Mouse (Mus musculus): ENCODE measurements at regions not wholly inside any gene's neighbourhood (a gene's known extent, or its start where the extent isn't known, plus 50 kb on each side); places are given as distances from the start of the nearest gene placed in this dataset.

- Histone ChIP-seq H3K9me3 (replicated peaks; ENCODE audit: insufficient read depth, low read length) (no peaks in the 10 kb centered on the region), H3K27ac (ENCODE audit: control insufficient read depth, low read depth, low read length) (no peak overlapping the region), H3K36me3 (ENCODE audit: control insufficient read depth in 1 of 2, insufficient read depth in 2 of 2, low read length in 2 of 2) (no peaks in the 10 kb centered on the region), H3K9ac (ENCODE audit: control insufficient read depth, low read depth, low read length, poor library complexity, severe bottlenecking) (no peak overlapping the region), H3K4me3 (ENCODE audit: control insufficient read depth in 1 of 2, insufficient read depth in 1 of 2, low read depth in 2 of 2, low read length in 2 of 2) (no peak overlapping the region), H3K27me3 (ENCODE audit: control insufficient read depth in 1 of 2, insufficient read depth in 2 of 2, low read length in 2 of 2) (no peaks in the 10 kb centered on the region), H3K79me2 (ENCODE audit: control insufficient read depth, insufficient read depth, low read length, poor library complexity) (no peaks in the 10 kb centered on the region), H3K4me1 (ENCODE audit: control insufficient read depth in 1 of 2, insufficient read depth in 2 of 2, low read length in 2 of 2) (no peaks in the 10 kb centered on the region)
- no peak for DNase-seq (ENCODE audit: low read depth, low spot score)
- TF ChIP-seq KAT2A (conservative IDR thresholded peaks at IDR 0.05; ENCODE audit: low read depth, low read length) (no peak), TBP (IDR thresholded peaks at IDR 0.05; ENCODE audit: low read depth, low read length) (no peak), SIN3A (IDR thresholded peaks at IDR 0.05; ENCODE audit: low read length) (no peak), MEF2A (IDR thresholded peaks at IDR 0.05; ENCODE audit: extremely low read depth, insufficient replicate concordance, low read depth, low read length, poor library complexity, severe bottlenecking) (no peak), ZMIZ1 (IDR thresholded peaks at IDR 0.05; ENCODE audit: low read depth, low read length) (no peak), NELFE (IDR thresholded peaks at IDR 0.05; ENCODE audit: low read depth, low read length) (no peak), NRF1 (IDR thresholded peaks at IDR 0.05; ENCODE audit: insufficient read depth, low read depth, low read length, poor library complexity, severe bottlenecking) (no peak)
Observed at GRCm38 (mm10) chr10:92162473-92163011, 559.7 kb downstream of the Nedd1 start.

GRCm38 (mm10) chr10:92161501-92161900 is 560.7 kb downstream of the Nedd1 start:
- Histone ChIP-seq H3K79me2 (ENCODE audit: control insufficient read depth, insufficient read depth, low read length, poor library complexity) (no peaks in the 10 kb centered on the region), H3K9ac (ENCODE audit: control insufficient read depth, low read depth, low read length, poor library complexity, severe bottlenecking) (no peak overlapping the region), H3K9me3 (replicated peaks; ENCODE audit: insufficient read depth, low read length) (no peaks in the 10 kb centered on the region), H3K27me3 (ENCODE audit: control insufficient read depth in 1 of 2, insufficient read depth in 2 of 2, low read length in 2 of 2) (no peaks in the 10 kb centered on the region), H3K4me1 (ENCODE audit: control insufficient read depth in 1 of 2, insufficient read depth in 2 of 2, low read length in 2 of 2) (no peaks in the 10 kb centered on the region), H3K4me3 (ENCODE audit: control insufficient read depth in 1 of 2, insufficient read depth in 1 of 2, low read depth in 2 of 2, low read length in 2 of 2) (no peak overlapping the region), H3K27ac (ENCODE audit: control insufficient read depth, low read depth, low read length) (no peak overlapping the region), H3K36me3 (ENCODE audit: control insufficient read depth in 1 of 2, insufficient read depth in 2 of 2, low read length in 2 of 2) (no peaks in the 10 kb centered on the region)
- TF ChIP-seq POLR2A (IDR thresholded peaks at IDR 0.05; ENCODE audit: control insufficient read depth in 1 of 2, insufficient read depth in 1 of 2, low read depth in 1 of 2, low read length in 2 of 2, poor library complexity in 1 of 2) (no peak), RCOR1 (IDR thresholded peaks at IDR 0.05; ENCODE audit: low read depth, low read length) (no peak), JUND (IDR thresholded peaks at IDR 0.05; ENCODE audit: low read depth, low read length) (no peak), TAL1 (IDR thresholded peaks at IDR 0.05; ENCODE audit: low read length) (no peak), ETS1 (IDR thresholded peaks at IDR 0.05; ENCODE audit: low read depth, low read length) (no peak), POLR2AphosphoS5 (IDR thresholded peaks at IDR 0.05; ENCODE audit: borderline replicate concordance, low read depth, low read length) (no peak), MAZ (IDR thresholded peaks at IDR 0.05; ENCODE audit: low read depth, low read length) (no peak), CHD1 (IDR thresholded peaks at IDR 0.05; ENCODE audit: low read depth, low read length) (no peak), E2F4 (IDR thresholded peaks at IDR 0.05; ENCODE audit: borderline replicate concordance, low read depth, low read length) (no peak), ZMIZ1 (IDR thresholded peaks at IDR 0.05; ENCODE audit: low read depth, low read length) (no peak), EP300 (IDR thresholded peaks at IDR 0.05; ENCODE audit: low read depth in 1 of 2, low read length in 2 of 2) (no peak)
- DNase-seq (ENCODE audit: low read depth, low spot score): no peak

All from MEL (cell line).